Mouse (Mus musculus) hindbrain, embryonic 10.5 days (tissue): ENCODE results near the gene Rcn2. TPM values are rescaled to one million over a fixed set of nuclear protein-coding genes. Genes with fewer than 3 reads are reported as not detected.
A peak's percentile ranks its signal among the peaks of the same experiment; 100 is the strongest.
"Not testable (repeated sequence)": the region's sequence is repeated elsewhere in the genome, so short reads cannot be mapped to it uniquely, and the experiment has no call there.

Source experiments
- DNase-seq: peaks from one replicate; pipeline ENCODE4 v3.0.0-alpha.2; 2017; ENCODE audit warnings: low spot score
- H3K27ac ChIP-seq: fragments of 300-500 bp; sonication (generic); 2 replicates; pipeline ENCODE4 v1.5.1; 2016; ENCODE audit warnings: mild to moderate bottlenecking, moderate library complexity
- H3K27me3 ChIP-seq: fragments of 300-500 bp; sonication (generic); 2 replicates; pipeline ENCODE4 v1.6.1; 2016; ENCODE audit warnings: mild to moderate bottlenecking; ENCODE audit not compliant: poor library complexity, insufficient read depth, severe bottlenecking
- H3K36me3 ChIP-seq: fragments of 300-500 bp; sonication (generic); 2 replicates; pipeline ENCODE4 v1.6.1; 2016; ENCODE audit warnings: mild to moderate bottlenecking, moderate library complexity
- H3K4me1 ChIP-seq: fragments of 300-500 bp; sonication (generic); replicated peaks from 2 replicates; pipeline ENCODE4 v1.6.1; 2016; ENCODE audit warnings: mild to moderate bottlenecking
- H3K4me3 ChIP-seq: fragments of 300-500 bp; sonication (generic); 2 replicates; pipeline ENCODE4 v1.5.1; 2016; ENCODE audit warnings: mild to moderate bottlenecking, moderate library complexity
- H3K9me3 ChIP-seq: fragments of 300-500 bp; sonication (generic); 2 replicates; pipeline ENCODE4 v1.6.1; 2016; ENCODE audit warnings: mild to moderate bottlenecking, moderate library complexity
- WGBS: fragments of 180-500 bp; shearing (Covaris S2); methylation state at CpG from one replicate; pipeline ENCODE4 v1.1.7; 2016; 5-methylcytosine and 5-hydroxymethylcytosine counted together
- polyA plus RNA-seq: library from polyadenylated mRNA; unstranded; fragments of >200 nt; fragmentation: Nextera tagmentation; extraction: Ambion mirVana; gene quantifications from 2 replicates; pipeline ENCODE4 v1.2.1, GENCODE M21; 2016

The Rcn2 gene
- polyA plus RNA-seq, result 300 and 320 TPM in 2 replicates

- Histone ChIP-seq H3K27me3 (no peaks in the 10 kb centered on the region), H3K36me3 (peaks cover 32% of the 10 kb centered on the region), H3K4me1 (peaks cover 19% of the 10 kb centered on the region), H3K27ac (peak within 1 kb of the TSS; percentile 99), H3K9me3 (no peaks in the 10 kb centered on the region), H3K4me3 (peak within 1 kb of the TSS; percentile 76)
- under 1% methylated on average over 48 of the region's 49 CpGs for WGBS
- DNase-seq, result peak; percentile 97
These were observed at the start of gene Rcn2 for GRCm38 (mm10) chr9:56041372-56042180. Gene Rcn2 (plus strand): TSS chr9:56041845.

- not testable (repeated sequence) for H3K9me3 ChIP-seq, DNase-seq, H3K27me3 ChIP-seq, H3K36me3 ChIP-seq, H3K4me1 ChIP-seq, H3K4me3 ChIP-seq, H3K27ac ChIP-seq
- WGBS, result 60% methylated on average over 2 of the region's 2 CpGs
These were observed 37.0 kb upstream of the Rcn2 start for GRCm38 (mm10) chr9:56004679-56005078.

GRCm38 (mm10) chr9:56010450-56010849 is 31.2 kb upstream of the Rcn2 start, which contains the start of gene 4930563M21Rik:
Gene 4930563M21Rik (minus strand): TSS chr9:56010550.
- no peak within 1 kb of the TSS for H3K4me3 ChIP-seq
- no peaks in the 10 kb centered on the region for H3K36me3 ChIP-seq
- H3K9me3 ChIP-seq, result no peaks in the 10 kb centered on the region
- H3K27ac ChIP-seq, result no peak within 1 kb of the TSS
- DNase-seq, result no peak
- H3K27me3 ChIP-seq, result no peaks in the 10 kb centered on the region
- no peaks in the 10 kb centered on the region for H3K4me1 ChIP-seq
- 81% methylated on average over 4 of the region's 4 CpGs for WGBS

- Histone ChIP-seq H3K36me3 (no peaks in the 10 kb centered on the region), H3K27me3 (no peaks in the 10 kb centered on the region), H3K4me3 (no peak overlapping the region), H3K9me3 (no peaks in the 10 kb centered on the region), H3K27ac (no peak overlapping the region), H3K4me1 (no peaks in the 10 kb centered on the region)
- WGBS, result 55% methylated on average over 2 of the region's 2 CpGs
- no peak for DNase-seq
These were observed 16.9 kb upstream of the Rcn2 start for GRCm38 (mm10) chr9:56024772-56025171.

GRCm38 (mm10) chr9:56027292-56027691 is 14.4 kb upstream of the Rcn2 start:
- Histone ChIP-seq H3K9me3 (no peaks in the 10 kb centered on the region), H3K36me3 (no peaks in the 10 kb centered on the region), H3K4me3 (no peak overlapping the region), H3K27me3 (no peaks in the 10 kb centered on the region), H3K4me1 (no peaks in the 10 kb centered on the region), H3K27ac (no peak overlapping the region)
- WGBS, result 91% methylated on average over 16 of the region's 16 CpGs
- no peak for DNase-seq

GRCm38 (mm10) chr9:56032219-56032618 is 9.4 kb upstream of the Rcn2 start:
- no peaks in the 10 kb centered on the region for H3K4me1 ChIP-seq
- H3K9me3 ChIP-seq, result no peaks in the 10 kb centered on the region
- no peaks in the 10 kb centered on the region for H3K36me3 ChIP-seq
- H3K4me3 ChIP-seq, result no peak overlapping the region
- WGBS, result 70% methylated on average over 3 of the region's 3 CpGs
- no peak overlapping the region for H3K27ac ChIP-seq
- DNase-seq, result no peak
- H3K27me3 ChIP-seq, result no peaks in the 10 kb centered on the region

- Histone ChIP-seq H3K27ac (peak overlapping the region; percentile 99), H3K4me3 (peak overlapping the region; percentile 76), H3K4me1 (peaks cover 19% of the 10 kb centered on the region), H3K36me3 (peaks cover 38% of the 10 kb centered on the region), H3K27me3 (no peaks in the 10 kb centered on the region), H3K9me3 (no peaks in the 10 kb centered on the region)
- no peak for DNase-seq
- under 1% methylated on average over 16 of the region's 16 CpGs for WGBS
These were observed 556 bp downstream of the Rcn2 start for GRCm38 (mm10) chr9:56042181-56042621.

GRCm38 (mm10) chr9:56053796-56054195 is 12.2 kb downstream of the Rcn2 start:
- no peak overlapping the region for H3K27ac ChIP-seq
- DNase-seq, result no peak
- no peaks in the 10 kb centered on the region for H3K27me3 ChIP-seq
- peaks cover 84% of the 10 kb centered on the region for H3K36me3 ChIP-seq
- 90% methylated on average over 3 of the region's 3 CpGs for whole genome bisulfite sequencing
- no peaks in the 10 kb centered on the region for H3K4me1 ChIP-seq
- no peak overlapping the region for H3K4me3 ChIP-seq
- H3K9me3 ChIP-seq, result no peaks in the 10 kb centered on the region

GRCm38 (mm10) chr9:56056147-56056546 is 14.5 kb downstream of the Rcn2 start:
- Histone ChIP-seq H3K4me3 (no peak overlapping the region), H3K4me1 (no peaks in the 10 kb centered on the region), H3K27me3 (no peaks in the 10 kb centered on the region), H3K27ac (no peak overlapping the region), H3K36me3 (peaks cover 95% of the 10 kb centered on the region), H3K9me3 (no peaks in the 10 kb centered on the region)
- WGBS, result 94% methylated on average over 6 of the region's 6 CpGs
- no peak for DNase-seq

GRCm38 (mm10) chr9:56062336-56062735 is 20.7 kb downstream of the Rcn2 start:
- no peak for DNase-seq
- peaks cover 94% of the 10 kb centered on the region for H3K36me3 ChIP-seq
- 90% methylated on average over 5 of the region's 5 CpGs for WGBS
- H3K27me3 ChIP-seq, result no peaks in the 10 kb centered on the region
- H3K4me3 ChIP-seq, result no peak overlapping the region
- no peak overlapping the region for H3K27ac ChIP-seq
- no peaks in the 10 kb centered on the region for H3K4me1 ChIP-seq
- no peaks in the 10 kb centered on the region for H3K9me3 ChIP-seq

- no peak for DNase-seq
- Histone ChIP-seq H3K4me1 (no peaks in the 10 kb centered on the region), H3K9me3 (no peaks in the 10 kb centered on the region), H3K27ac (no peak overlapping the region), H3K4me3 (no peak overlapping the region), H3K36me3 (peaks cover 92% of the 10 kb centered on the region), H3K27me3 (no peaks in the 10 kb centered on the region)
- WGBS, result 81% methylated on average over 3 of the region's 3 CpGs
These were observed 23.4 kb downstream of the Rcn2 start for GRCm38 (mm10) chr9:56065011-56065410.

GRCm38 (mm10) chr9:56067964-56068363 is 26.3 kb downstream of the Rcn2 start:
- Histone ChIP-seq H3K4me1 (no peaks in the 10 kb centered on the region), H3K36me3 (peaks cover 91% of the 10 kb centered on the region), H3K27ac (no peak overlapping the region), H3K4me3 (no peak overlapping the region), H3K9me3 (no peaks in the 10 kb centered on the region), H3K27me3 (no peaks in the 10 kb centered on the region)
- DNase-seq, result no peak
- WGBS, result 91% methylated on average over 4 of the region's 4 CpGs

GRCm38 (mm10) chr9:56068630-56069029 is 27.0 kb downstream of the Rcn2 start:
- H3K27me3 ChIP-seq, result no peaks in the 10 kb centered on the region
- H3K9me3 ChIP-seq, result no peaks in the 10 kb centered on the region
- H3K4me3 ChIP-seq, result no peak overlapping the region
- WGBS, result 95% methylated on average over 1 of the region's 1 CpGs
- no peak for DNase-seq
- no peaks in the 10 kb centered on the region for H3K4me1 ChIP-seq
- H3K36me3 ChIP-seq, result peaks cover 86% of the 10 kb centered on the region
- no peak overlapping the region for H3K27ac ChIP-seq
